Mouse (Mus musculus): ENCODE data around the gene Krtap14. TPM values are rescaled to one million over a fixed set of nuclear protein-coding genes. Genes with fewer than 3 reads are reported as not detected.

Gene Krtap14
- polyA plus RNA-seq, 1 experiment from 2014 or later, result not detected

DNA sequence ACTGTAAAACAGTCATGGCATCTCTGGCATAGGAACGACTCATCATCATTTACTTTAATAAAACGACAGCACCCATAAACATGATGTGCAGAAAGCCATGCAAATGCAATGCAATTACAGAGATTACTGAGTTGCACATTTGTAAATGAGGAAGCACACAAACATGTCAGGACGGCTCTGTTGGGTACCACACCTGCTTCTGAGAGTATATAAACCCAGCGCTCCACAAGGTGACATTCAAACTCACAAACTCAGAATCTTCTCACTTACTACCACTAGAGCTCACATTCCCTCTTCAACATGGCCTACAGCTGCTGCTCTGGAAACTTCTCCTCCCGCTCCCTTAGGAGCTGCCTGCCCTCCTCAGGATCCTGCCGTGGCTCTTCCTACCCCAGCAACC lies 48.3 kb downstream of the Krtap14 start, which contains the start of gene Gm5965:
Gene Gm5965 (plus strand): TSS at position 301 of the 400 bp plus-strand sequence.
- H3K4me3 ChIP-seq, result no peak within 1 kb of the TSS
- H3K9me3 ChIP-seq, result no peaks in the 10 kb centered on the region
- H3K36me3 ChIP-seq, result no peaks in the 10 kb centered on the region
- no peak within 1 kb of the TSS for H3K9ac ChIP-seq
- no peak within 1 kb of the TSS for H3K4me2 ChIP-seq
- H3K27ac ChIP-seq (replicated peaks), result no peak within 1 kb of the TSS
- no peak for ATAC-seq (ENCODE audit: extremely low read depth, insufficient number of reproducible peaks, low FRiP score, low TSS enrichment)
- H3K27me3 ChIP-seq (replicated peaks), result no peaks in the 10 kb centered on the region
- H3K4me1 ChIP-seq, result no peaks in the 10 kb centered on the region
- WGBS, result 67% methylated on average over 5 of the region's 6 CpGs

DNA sequence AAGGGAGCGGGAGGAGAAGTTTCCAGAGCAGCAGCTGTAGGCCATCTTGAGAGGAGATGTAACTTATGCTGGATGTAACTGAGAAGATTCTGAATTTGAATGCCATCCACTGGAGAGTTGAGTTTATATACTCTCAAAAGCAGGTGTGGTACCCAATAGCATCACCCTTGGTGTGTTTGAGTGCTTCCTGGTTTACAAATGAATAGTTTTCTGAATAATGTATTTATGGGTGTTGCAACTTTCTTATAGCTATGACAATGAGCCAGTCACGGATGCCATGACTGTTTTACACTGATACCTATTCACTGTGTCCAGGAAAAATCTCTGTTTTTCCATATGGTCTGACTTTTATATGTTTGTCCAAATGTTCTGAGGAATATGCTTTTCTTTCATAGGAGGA lies 51.8 kb downstream of the Krtap14 start, which contains the start of gene 2310057N15Rik:
Gene 2310057N15Rik (minus strand): TSS at position 101 of the 400 bp plus-strand sequence.
- no peaks in the 10 kb centered on the region for H3K4me1 ChIP-seq
- ATAC-seq (ENCODE audit: extremely low read depth, insufficient number of reproducible peaks, low FRiP score, low TSS enrichment), result no peak
- 72% methylated on average over 2 of the region's 2 CpGs for WGBS
- no peak within 1 kb of the TSS for H3K9ac ChIP-seq
- no peaks in the 10 kb centered on the region for H3K9me3 ChIP-seq
- no peak within 1 kb of the TSS for H3K4me2 ChIP-seq
- no peaks in the 10 kb centered on the region for H3K27me3 ChIP-seq (replicated peaks)
- H3K4me3 ChIP-seq, result no peak within 1 kb of the TSS
- H3K27ac ChIP-seq (replicated peaks), result no peak within 1 kb of the TSS
- H3K36me3 ChIP-seq, result no peaks in the 10 kb centered on the region

Other genes starting within 250 kb of the Krtap14 start
- gene Krtap24-1, start 213.9 kb downstream of the Krtap14 start, polyA plus RNA-seq (2015; fragmentation: Nextera tagmentation; extraction: Ambion mirVana), result not detected in 2 replicates
- gene 2310079G19Rik, start 198.5 kb downstream of the Krtap14 start, polyA plus RNA-seq (2015; fragmentation: Nextera tagmentation; extraction: Ambion mirVana), result not detected in 2 replicates
- not detected in 2 replicates for gene Krtap26-1, start 178.3 kb downstream of the Krtap14 start, polyA plus RNA-seq (2015; fragmentation: Nextera tagmentation; extraction: Ambion mirVana)
- gene Krtap27-1, start 154.5 kb downstream of the Krtap14 start, polyA plus RNA-seq (2015; fragmentation: Nextera tagmentation; extraction: Ambion mirVana), result not detected in 2 replicates
- not detected in 2 replicates for gene 2310061N02Rik, start 118.2 kb downstream of the Krtap14 start, polyA plus RNA-seq (2015; fragmentation: Nextera tagmentation; extraction: Ambion mirVana)
- gene Krtap13-1, start 97.3 kb downstream of the Krtap14 start, polyA plus RNA-seq (2015; fragmentation: Nextera tagmentation; extraction: Ambion mirVana), result not detected in 2 replicates
- not detected in 2 replicates for gene Krtap13, start 74.5 kb downstream of the Krtap14 start, polyA plus RNA-seq (2015; fragmentation: Nextera tagmentation; extraction: Ambion mirVana)
- gene 2310034C09Rik, start 67.3 kb downstream of the Krtap14 start, polyA plus RNA-seq (2015; fragmentation: Nextera tagmentation; extraction: Ambion mirVana), result not detected in 2 replicates
- gene 2310057N15Rik, start 51.9 kb downstream of the Krtap14 start, polyA plus RNA-seq (2015; fragmentation: Nextera tagmentation; extraction: Ambion mirVana), result not detected in 2 replicates
- gene Gm5965, start 48.2 kb downstream of the Krtap14 start, polyA plus RNA-seq (2015; fragmentation: Nextera tagmentation; extraction: Ambion mirVana), result not detected in 2 replicates
- not detected in 2 replicates for gene Gm20741, start 13.9 kb downstream of the Krtap14 start, polyA plus RNA-seq (2015; fragmentation: Nextera tagmentation; extraction: Ambion mirVana)
- gene Krtap15, start 5.9 kb downstream of the Krtap14 start, polyA plus RNA-seq (2015; fragmentation: Nextera tagmentation; extraction: Ambion mirVana), result not detected in 2 replicates
- not detected in 2 replicates for gene Krtap19-1, start 43.3 kb upstream of the Krtap14 start, polyA plus RNA-seq (2015; fragmentation: Nextera tagmentation; extraction: Ambion mirVana)
- not detected in 2 replicates for gene Krtap19-2, start 48.1 kb upstream of the Krtap14 start, polyA plus RNA-seq (2015; fragmentation: Nextera tagmentation; extraction: Ambion mirVana)
- gene Krtap19-3, start 51.9 kb upstream of the Krtap14 start, polyA plus RNA-seq (2015; fragmentation: Nextera tagmentation; extraction: Ambion mirVana), result not detected in 2 replicates
- gene Krtap19-4, start 58.9 kb upstream of the Krtap14 start, polyA plus RNA-seq (2015; fragmentation: Nextera tagmentation; extraction: Ambion mirVana), result not detected in 2 replicates
- not detected in 2 replicates for gene Krtap19-5, start 70.3 kb upstream of the Krtap14 start, polyA plus RNA-seq (2015; fragmentation: Nextera tagmentation; extraction: Ambion mirVana)
- gene Krtap19-9b, start 106.1 kb upstream of the Krtap14 start, polyA plus RNA-seq (2015; fragmentation: Nextera tagmentation; extraction: Ambion mirVana), result not detected in 2 replicates
- gene Krtap16-3, start 136.7 kb upstream of the Krtap14 start, polyA plus RNA-seq (2015; fragmentation: Nextera tagmentation; extraction: Ambion mirVana), result not detected in 2 replicates
- gene Krtap22-2, start 184.6 kb upstream of the Krtap14 start, polyA plus RNA-seq (2015; fragmentation: Nextera tagmentation; extraction: Ambion mirVana), result not detected in 2 replicates
- gene Gm10229, start 189.1 kb upstream of the Krtap14 start, polyA plus RNA-seq (2015; fragmentation: Nextera tagmentation; extraction: Ambion mirVana), result not detected in 2 replicates
- gene Krtap6-1, start 205.6 kb upstream of the Krtap14 start, polyA plus RNA-seq (2015; fragmentation: Nextera tagmentation; extraction: Ambion mirVana), result not detected in 2 replicates
- not detected in 2 replicates for gene Gm10228, start 215.3 kb upstream of the Krtap14 start, polyA plus RNA-seq (2015; fragmentation: Nextera tagmentation; extraction: Ambion mirVana)
- gene Krtap6-5, start 221.7 kb upstream of the Krtap14 start, polyA plus RNA-seq (2015; fragmentation: Nextera tagmentation; extraction: Ambion mirVana), result not detected in 2 replicates
- gene 1110025L11Rik, start 237.9 kb upstream of the Krtap14 start, polyA plus RNA-seq (2015; fragmentation: Nextera tagmentation; extraction: Ambion mirVana), result not detected in 2 replicates

All from heart, embryonic 13.5 days (tissue).